Mouse (Mus musculus) intestine, embryonic 16.5 days (tissue): ENCODE results near the gene Moap1. TPM values are rescaled to one million over a fixed set of nuclear protein-coding genes. Genes with fewer than 3 reads are reported as not detected.

ENCODE experiments used
- ATAC-seq: fragments of 200-750 bp; cut with Nextera tagmentation; 2 replicates; pipeline ENCODE4 v1.8.0; 2017; ENCODE audit warnings: moderate TSS enrichment, moderate library complexity
- H3K27ac ChIP-seq: fragments of 300-500 bp; sonication (generic); 2 replicates; pipeline ENCODE4 v1.5.1; 2014; ENCODE audit warnings: mild to moderate bottlenecking, low read length
- H3K27me3 ChIP-seq: fragments of 300-500 bp; sonication (generic); replicated peaks from 2 replicates; pipeline ENCODE4 v1.6.1; 2014; ENCODE audit warnings: low read length, control low read depth, mixed read lengths; ENCODE audit not compliant: control insufficient read depth, insufficient read depth
- H3K36me3 ChIP-seq: fragments of 300-500 bp; sonication (generic); 2 replicates; pipeline ENCODE4 v1.6.1; 2014; ENCODE audit warnings: low read length, control low read depth; ENCODE audit not compliant: control insufficient read depth, insufficient read depth
- H3K4me1 ChIP-seq: fragments of 300-500 bp; sonication (generic); 2 replicates; pipeline ENCODE4 v1.6.1; 2014; ENCODE audit warnings: low read length, control low read depth, mixed read lengths; ENCODE audit not compliant: control insufficient read depth, insufficient read depth
- H3K4me2 ChIP-seq: fragments of 300-500 bp; sonication (generic); 2 replicates; pipeline ENCODE4 v1.6.1; 2014; ENCODE audit warnings: low read depth, low read length, control low read depth
- H3K4me3 ChIP-seq: fragments of 300-500 bp; sonication (generic); 2 replicates; pipeline ENCODE4 v1.5.1; 2014; ENCODE audit warnings: mild to moderate bottlenecking, low read length
- H3K9ac ChIP-seq: fragments of 300-500 bp; sonication (generic); 2 replicates; pipeline ENCODE4 v1.6.1; 2014; ENCODE audit warnings: low read depth, low read length
- H3K9me3 ChIP-seq: fragments of 300-500 bp; sonication (generic); 2 replicates; pipeline ENCODE4 v1.6.1; 2016; ENCODE audit warnings: low read length, control low read depth; ENCODE audit not compliant: control insufficient read depth
- WGBS: fragments of 180-500 bp; shearing (Covaris S2); extraction: QIAGEN DNeasy Blood & Tissue Kit; methylation state at CpG from one replicate; pipeline ENCODE4 v1.1.7; 2014; 5-methylcytosine and 5-hydroxymethylcytosine counted together
- polyA plus RNA-seq: library from polyadenylated mRNA; unstranded; fragments of >200 nt; fragmentation: Nextera tagmentation; extraction: Ambion mirVana; gene quantifications from 2 replicates; pipeline ENCODE4 v1.2.1, GENCODE M21; 2015

Gene Moap1
- 19.3 and 20.2 TPM in 2 replicates for polyA plus RNA-seq

DNA sequence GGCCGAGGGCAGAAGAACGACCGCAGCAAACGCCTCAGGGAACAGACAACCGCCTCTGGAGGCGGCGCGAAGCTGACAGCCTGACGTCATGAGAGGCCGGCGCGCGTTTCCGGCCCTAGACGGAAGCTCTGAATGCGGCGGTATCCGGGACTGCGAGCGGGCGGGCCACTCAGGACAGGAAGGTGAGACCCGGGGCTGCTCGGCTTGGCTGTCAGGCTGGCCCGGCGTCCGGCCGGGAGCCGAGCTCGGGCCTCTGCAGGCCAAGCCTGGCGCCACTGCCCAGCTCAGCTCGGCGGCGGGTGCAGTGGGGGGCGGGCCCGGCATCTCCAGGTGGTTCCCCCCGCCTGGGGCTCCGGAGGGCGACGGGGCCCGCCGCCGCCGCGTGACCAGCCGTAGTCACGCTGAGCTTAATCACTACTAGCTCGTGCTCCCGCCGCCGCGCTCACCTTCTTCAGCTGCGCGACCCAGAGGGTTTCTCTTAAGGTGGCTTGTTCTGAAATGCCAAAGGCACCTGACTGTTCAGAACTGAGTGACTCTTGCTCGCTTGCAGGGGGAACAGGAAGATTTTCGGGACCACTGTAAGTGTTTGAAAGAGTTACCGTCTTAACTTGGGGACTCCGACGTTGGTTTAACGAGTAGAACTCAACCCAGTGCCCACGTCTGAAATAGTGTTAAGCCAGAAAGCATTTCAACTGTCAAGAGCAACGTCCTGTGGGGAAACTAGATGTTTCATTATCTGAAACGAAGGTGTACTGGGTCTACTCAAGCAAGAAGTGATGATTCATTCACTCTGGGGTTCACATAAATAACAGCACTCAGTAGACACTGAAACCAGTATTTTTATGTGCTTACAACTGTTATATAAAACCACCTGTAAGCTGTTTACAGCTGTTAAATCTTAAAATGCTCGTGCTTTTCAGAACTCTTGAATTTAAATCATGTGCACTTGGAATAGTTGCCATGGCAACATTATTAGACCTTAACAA, at the start of gene Moap1, which contains the start of gene Tmem251:
Moap1 (minus strand) TSS at position 73 of the 986 bp plus-strand sequence.
Tmem251 (plus strand) TSS at position 174 of the 986 bp plus-strand sequence.
- H3K4me1 ChIP-seq = peaks cover 13% of the 10 kb centered on the region
- under 1% methylated on average over 63 of the region's 63 CpGs for WGBS
- peak within 1 kb of the TSS; percentile 86 for H3K9ac ChIP-seq
- peak within 1 kb of the TSS; percentile 94 for H3K27ac ChIP-seq
- H3K4me3 ChIP-seq = peak within 1 kb of the TSS; percentile 71
- peaks cover 3% of the 10 kb centered on the region; the same call in 1 of the 2 replicates for H3K36me3 ChIP-seq
- peak within 1 kb of the TSS; percentile 78 for H3K4me2 ChIP-seq
- no peaks in the 10 kb centered on the region for H3K9me3 ChIP-seq
- no peaks in the 10 kb centered on the region for H3K27me3 ChIP-seq
- ATAC-seq = peak; percentile 99

DNA sequence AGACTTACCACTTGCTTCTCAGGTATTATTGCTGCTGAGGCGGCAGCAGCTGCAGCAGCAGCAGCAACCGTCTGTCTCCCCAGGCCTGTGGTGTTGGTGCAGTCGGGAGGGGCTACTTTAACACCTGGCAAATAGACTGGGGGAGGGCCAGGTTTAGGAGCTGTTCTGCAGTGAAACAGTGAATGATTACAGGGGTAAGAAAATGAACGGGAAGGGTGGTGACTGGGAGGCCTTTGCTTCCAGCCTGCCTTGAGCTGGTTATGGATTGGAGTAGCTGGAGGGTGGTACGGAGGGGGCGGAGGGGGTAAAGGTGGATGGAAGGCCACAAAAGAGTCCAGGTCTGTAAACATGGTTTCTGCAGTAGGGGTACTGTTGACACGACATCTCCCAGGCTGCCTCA, 44.5 kb upstream of the Moap1 start:
- Histone ChIP-seq H3K27me3 (no peaks in the 10 kb centered on the region), H3K4me1 (no peaks in the 10 kb centered on the region), H3K9ac (no peak overlapping the region), H3K4me3 (no peak overlapping the region), H3K27ac (no peak overlapping the region), H3K4me2 (no peak overlapping the region), H3K36me3 (peaks cover 15% of the 10 kb centered on the region; the same call in 1 of the 2 replicates), H3K9me3 (no peaks in the 10 kb centered on the region)
- 80% methylated on average over 7 of the region's 7 CpGs for WGBS
- ATAC-seq = peak; percentile 42; the same call in 1 of the 2 replicates

DNA sequence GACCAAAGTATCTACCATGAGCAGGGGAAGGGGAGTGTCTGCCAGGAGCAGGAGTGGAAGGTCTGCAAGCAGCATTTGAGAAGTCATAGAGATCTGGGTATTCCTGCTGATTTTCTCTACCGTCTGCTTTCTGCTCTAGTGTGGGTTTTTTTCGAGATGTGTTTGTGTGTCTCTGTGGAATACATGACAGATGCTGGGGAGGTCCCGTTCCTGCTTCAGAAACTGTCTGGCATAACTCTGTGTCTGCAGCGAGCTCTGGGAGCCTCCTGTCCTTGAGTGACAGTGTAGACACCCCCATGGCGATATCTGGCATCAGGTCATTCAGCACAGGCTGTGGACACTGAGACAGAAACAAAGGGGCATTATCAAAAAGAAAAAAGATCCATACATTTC, 42.1 kb upstream of the Moap1 start:
- Histone ChIP-seq H3K4me3 (no peak overlapping the region), H3K9ac (no peak overlapping the region), H3K4me1 (no peaks in the 10 kb centered on the region), H3K27ac (no peak overlapping the region), H3K36me3 (peaks cover 14% of the 10 kb centered on the region; the same call in 1 of the 2 replicates), H3K9me3 (no peaks in the 10 kb centered on the region), H3K4me2 (no peak overlapping the region), H3K27me3 (no peaks in the 10 kb centered on the region)
- WGBS = 82% methylated on average over 5 of the region's 5 CpGs
- ATAC-seq = no peak

DNA sequence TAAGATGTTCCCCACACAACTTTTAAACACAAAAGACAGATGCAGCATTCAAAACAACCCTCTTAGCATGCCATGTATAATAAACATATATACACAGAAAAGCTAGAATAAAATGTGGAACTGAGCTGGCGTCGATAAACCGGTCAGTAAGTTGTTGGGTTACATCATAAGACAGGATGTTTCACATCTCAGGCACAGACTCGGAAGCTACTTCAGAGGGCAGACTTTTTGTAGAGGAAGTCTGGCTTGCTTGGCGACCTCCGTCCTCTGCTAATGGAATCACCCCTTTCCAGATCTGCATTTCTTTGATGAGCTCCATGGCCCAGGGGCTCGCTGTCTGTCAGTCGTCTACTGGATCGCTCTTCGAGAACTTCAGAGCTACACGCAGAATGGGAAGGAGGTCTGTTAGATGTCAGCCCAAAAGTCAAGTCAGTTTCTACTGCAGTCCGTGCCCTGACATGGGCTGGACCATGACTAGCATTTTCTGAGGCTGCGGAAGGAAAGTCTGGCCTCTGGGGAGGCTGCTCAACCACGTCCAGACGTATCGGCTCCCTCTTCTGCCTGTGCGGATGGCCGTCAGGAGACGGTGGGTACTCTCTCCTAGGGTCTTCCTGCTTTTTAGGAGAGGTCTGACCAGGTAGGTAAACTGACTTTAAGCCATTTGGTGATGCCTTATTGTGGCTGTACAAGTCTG, 41.6 kb upstream of the Moap1 start:
- Histone ChIP-seq H3K9me3 (no peaks in the 10 kb centered on the region), H3K4me2 (no peak overlapping the region), H3K36me3 (peaks cover 10% of the 10 kb centered on the region; the same call in 1 of the 2 replicates), H3K4me3 (no peak overlapping the region), H3K27ac (no peak overlapping the region), H3K4me1 (no peaks in the 10 kb centered on the region), H3K27me3 (no peaks in the 10 kb centered on the region), H3K9ac (no peak overlapping the region)
- 84% methylated on average over 19 of the region's 19 CpGs for WGBS
- ATAC-seq = no peak

DNA sequence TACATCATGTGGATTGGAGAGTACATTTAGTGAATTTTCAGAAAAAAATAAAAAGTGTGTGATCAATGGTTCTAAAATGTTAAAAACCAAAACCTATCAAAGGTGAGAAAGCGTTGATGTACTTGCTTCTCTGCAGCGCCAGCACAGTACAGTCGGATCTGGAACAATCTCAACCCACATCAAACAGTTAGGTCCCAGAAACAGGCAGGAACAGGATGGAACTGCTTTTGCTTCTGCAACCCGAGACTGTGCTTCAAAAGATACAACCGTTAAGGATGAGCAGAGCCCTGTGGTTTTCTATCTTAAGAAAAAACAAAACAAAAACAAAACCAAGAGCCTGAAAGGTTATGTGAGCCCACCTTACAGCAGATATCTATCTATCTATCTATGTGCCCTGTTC, 39.4 kb upstream of the Moap1 start:
- no peak for ATAC-seq
- H3K27ac ChIP-seq = no peak overlapping the region
- H3K9ac ChIP-seq = no peak overlapping the region
- 92% methylated on average over 5 of the region's 5 CpGs for WGBS
- H3K27me3 ChIP-seq = no peaks in the 10 kb centered on the region
- H3K4me2 ChIP-seq = no peak overlapping the region
- no peak overlapping the region for H3K4me3 ChIP-seq
- H3K9me3 ChIP-seq = no peaks in the 10 kb centered on the region
- no peaks in the 10 kb centered on the region for H3K4me1 ChIP-seq
- H3K36me3 ChIP-seq = peaks cover 6% of the 10 kb centered on the region; the same call in 1 of the 2 replicates

DNA sequence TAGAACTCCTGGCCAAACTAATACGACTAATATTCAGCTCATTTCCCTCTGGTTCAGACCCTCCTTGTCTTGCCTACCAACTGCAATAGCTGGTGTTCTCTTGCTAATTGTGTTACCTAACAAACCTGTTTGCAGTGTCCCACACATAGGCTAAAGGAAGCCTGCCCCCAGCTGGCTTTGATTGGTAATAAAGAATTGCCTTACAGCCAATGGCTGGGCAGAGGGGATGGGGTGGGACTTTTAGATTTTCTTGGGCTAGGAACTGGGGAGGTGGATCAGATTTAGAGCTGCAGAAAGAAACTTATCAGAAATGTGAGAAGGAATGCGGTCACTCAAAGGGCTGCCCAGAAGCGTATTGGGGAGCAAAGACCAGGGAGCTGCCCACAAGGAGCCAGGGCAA, 36.0 kb upstream of the Moap1 start:
- H3K9me3 ChIP-seq = no peaks in the 10 kb centered on the region
- H3K27me3 ChIP-seq = no peaks in the 10 kb centered on the region
- ATAC-seq = peak; percentile 66; the same call in 1 of the 2 replicates
- no peaks in the 10 kb centered on the region for H3K4me1 ChIP-seq
- H3K4me3 ChIP-seq = no peak overlapping the region
- H3K4me2 ChIP-seq = no peak overlapping the region
- H3K36me3 ChIP-seq = peaks cover 8% of the 10 kb centered on the region; the same call in 1 of the 2 replicates
- H3K9ac ChIP-seq = no peak overlapping the region
- 43% methylated on average over 3 of the region's 3 CpGs for WGBS
- H3K27ac ChIP-seq = no peak overlapping the region

DNA sequence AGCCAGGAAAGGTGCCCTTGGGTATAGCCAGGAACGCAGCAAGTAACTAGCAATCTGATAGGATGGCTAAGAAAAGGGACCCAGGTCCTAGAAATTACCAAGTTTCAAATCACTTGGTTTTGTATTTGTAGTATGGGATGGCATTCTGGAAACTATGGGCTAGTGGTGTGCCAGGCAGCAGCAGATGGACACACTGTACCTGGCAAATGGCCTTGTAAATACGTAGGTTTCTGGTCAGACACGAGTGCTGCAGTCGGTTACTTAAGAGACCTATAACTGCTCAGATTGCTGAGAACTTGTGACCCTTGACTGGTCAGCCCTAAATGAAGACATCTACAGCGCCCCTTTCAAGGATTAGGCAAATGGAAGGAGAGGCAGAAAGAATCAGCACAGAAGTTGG, 34.7 kb upstream of the Moap1 start:
- 84% methylated on average over 5 of the region's 5 CpGs for WGBS
- Histone ChIP-seq H3K4me3 (no peak overlapping the region), H3K9ac (no peak overlapping the region), H3K9me3 (no peaks in the 10 kb centered on the region), H3K27me3 (no peaks in the 10 kb centered on the region), H3K4me1 (no peaks in the 10 kb centered on the region), H3K27ac (no peak overlapping the region), H3K4me2 (no peak overlapping the region), H3K36me3 (peaks cover 8% of the 10 kb centered on the region; the same call in 1 of the 2 replicates)
- no peak for ATAC-seq

DNA sequence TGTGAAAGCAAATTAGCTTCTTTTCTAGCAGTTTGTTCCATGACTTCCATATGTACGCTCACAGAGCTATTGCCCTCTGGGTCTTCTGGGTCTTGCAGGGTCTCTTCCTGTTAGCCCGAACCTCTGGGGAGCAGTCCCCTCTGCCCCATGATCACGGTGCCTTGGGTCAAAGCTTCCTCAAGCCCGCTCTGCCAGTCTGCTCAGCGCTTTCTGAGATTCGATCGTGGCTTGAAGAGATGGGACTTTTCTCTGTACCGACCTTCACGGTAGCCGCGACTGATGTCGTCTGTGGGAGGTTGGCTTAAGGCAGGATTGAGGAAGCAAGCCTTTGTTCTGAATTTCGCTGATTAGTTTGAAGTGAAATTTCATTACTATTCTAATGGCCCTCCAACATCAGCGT, 32.6 kb upstream of the Moap1 start:
- Histone ChIP-seq H3K9me3 (no peaks in the 10 kb centered on the region; the same call in 1 of the 2 replicates), H3K4me2 (no peak overlapping the region), H3K9ac (no peak overlapping the region), H3K4me1 (no peaks in the 10 kb centered on the region), H3K27me3 (no peaks in the 10 kb centered on the region), H3K4me3 (no peak overlapping the region), H3K36me3 (peaks cover 17% of the 10 kb centered on the region), H3K27ac (no peak overlapping the region)
- no peak for ATAC-seq
- WGBS = 95% methylated on average over 14 of the region's 14 CpGs

DNA sequence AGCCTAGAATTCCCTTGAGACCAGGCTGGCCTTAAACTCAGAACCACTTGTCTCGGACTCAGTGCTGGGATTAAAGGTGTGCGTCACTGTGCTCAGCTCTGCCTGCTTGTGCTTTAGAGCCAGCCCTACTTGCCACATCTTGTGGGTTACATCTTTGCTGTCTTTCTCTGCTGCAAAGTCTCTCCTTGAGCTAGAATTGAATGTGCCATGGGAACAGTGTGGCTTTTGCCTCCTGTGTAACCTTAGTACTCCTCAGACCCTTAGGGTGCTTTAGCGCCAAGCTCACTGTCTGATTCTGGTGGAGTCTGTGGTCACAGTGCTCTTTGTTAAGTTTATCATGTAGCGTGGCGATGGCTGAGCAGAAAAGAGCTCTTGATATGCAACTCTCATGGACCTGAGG, 29.2 kb upstream of the Moap1 start:
- no peaks in the 10 kb centered on the region; the same call in 1 of the 2 replicates for H3K9me3 ChIP-seq
- H3K4me1 ChIP-seq = no peaks in the 10 kb centered on the region
- no peak overlapping the region for H3K27ac ChIP-seq
- no peaks in the 10 kb centered on the region for H3K27me3 ChIP-seq
- peaks cover 29% of the 10 kb centered on the region for H3K36me3 ChIP-seq
- H3K4me2 ChIP-seq = no peak overlapping the region
- WGBS = 91% methylated on average over 5 of the region's 5 CpGs
- H3K9ac ChIP-seq = no peak overlapping the region
- no peak for ATAC-seq
- H3K4me3 ChIP-seq = no peak overlapping the region
